ENCODE assay signal across 9 mouse cellular contexts in the genomic region with DNA sequence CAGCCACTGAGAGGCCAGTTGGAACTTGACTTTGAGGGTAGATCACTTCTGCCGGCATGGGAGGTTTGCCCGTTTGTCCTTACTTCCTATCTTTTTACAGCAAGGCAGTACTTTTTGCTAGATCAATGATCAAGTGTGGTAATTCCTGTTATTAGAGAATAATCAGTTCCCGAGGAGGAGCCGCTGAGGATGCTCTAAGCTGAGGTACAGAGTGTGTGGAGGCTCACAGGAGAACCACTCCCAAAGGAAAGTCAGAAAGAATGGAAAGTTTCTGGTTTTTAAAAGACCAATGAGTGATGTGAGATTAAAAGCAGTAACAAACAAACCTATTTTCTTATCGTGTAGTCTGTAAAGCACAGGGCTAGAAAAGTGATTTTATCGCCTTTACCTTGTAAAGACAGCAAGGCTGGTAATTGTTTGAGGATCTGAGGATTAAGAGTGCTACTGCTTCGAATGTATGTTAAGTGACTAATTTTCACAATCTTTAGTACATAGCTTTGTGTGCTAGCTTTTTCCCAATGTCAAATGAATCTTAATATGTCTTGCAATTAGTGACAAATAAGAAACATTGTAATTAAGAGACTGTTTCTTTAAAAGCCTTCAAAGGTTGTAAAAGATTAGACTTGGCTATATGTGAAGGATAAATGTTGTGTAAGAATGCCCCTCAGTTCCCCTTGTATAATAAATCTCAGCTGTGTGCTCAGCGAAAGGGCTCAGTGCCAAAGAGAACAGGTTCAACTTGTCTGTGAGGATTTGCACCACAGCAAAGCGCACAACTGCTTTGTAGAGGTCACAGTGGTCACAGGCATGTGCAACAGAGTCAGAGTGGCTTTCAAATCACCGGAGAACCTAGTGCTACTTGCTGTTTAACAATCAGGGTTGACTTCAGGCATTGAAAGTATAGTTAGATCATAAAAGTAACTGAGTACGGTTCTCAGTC.
DNase-seq lines count a peak whose midpoint lies in the region; ATAC-seq and TF ChIP-seq lines count a peak whose summit lies in the region.
"Had no signal": no experiment of that assay in that cellular context is flagged by ENCODE, and none has a peak within 500 bp of the region (broad histone marks: within the 10 kb centered on the region; RNA-seq: fewer than 3 reads in every experiment).

No protein-coding gene starts in this region.

- H3K4me3 ChIP-seq in G1E (ENCODE audit: low read depth, low read length): no peak overlapping the region; the same call in 1 of the 2 replicates
- H3K4me3 ChIP-seq in intestine, embryonic 16.5 days (ENCODE audit: low read length): no peak overlapping the region
- H3K4me3 ChIP-seq in lung, embryonic 16.5 days (ENCODE audit: low read length): no peak overlapping the region
- H3K4me3 ChIP-seq in midbrain, embryonic 14.5 days (replicated peaks; ENCODE audit: low read depth, low read length): no peak overlapping the region
- H3K4me3 ChIP-seq in forebrain, embryonic 16.5 days (replicated peaks; ENCODE audit: low read length): no peak overlapping the region

- peak; percentile 32 for DNase-seq in G1E (ENCODE audit: low spot score)
- peak; percentile 26 for DNase-seq in brain, embryonic 14.5 days (ENCODE audit: low read depth)
- DNase-seq in midbrain, embryonic 14.5 days: no peak

- H3K4me1 ChIP-seq in G1E (ENCODE audit: insufficient read depth, low read depth, low read length): peaks cover 82% of the 10 kb centered on the region
- no peaks in the 10 kb centered on the region for H3K4me1 ChIP-seq in intestine, embryonic 16.5 days (ENCODE audit: control insufficient read depth, insufficient read depth, low read length)
- peaks cover 8% of the 10 kb centered on the region for H3K4me1 ChIP-seq in lung, embryonic 16.5 days (replicated peaks; ENCODE audit: control insufficient read depth, insufficient read depth, low read length)
- H3K4me1 ChIP-seq in midbrain, embryonic 14.5 days (ENCODE audit: control insufficient read depth, insufficient read depth, low read length): no peaks in the 10 kb centered on the region
- H3K4me1 ChIP-seq in forebrain, embryonic 16.5 days (replicated peaks; ENCODE audit: control insufficient read depth, insufficient read depth, low read length): no peaks in the 10 kb centered on the region

- no peaks in the 10 kb centered on the region for H3K27me3 ChIP-seq in G1E (ENCODE audit: insufficient read depth, low read length)
- no peaks in the 10 kb centered on the region for H3K27me3 ChIP-seq in intestine, embryonic 16.5 days (replicated peaks; ENCODE audit: control insufficient read depth, insufficient read depth, low read length)
- no peaks in the 10 kb centered on the region for H3K27me3 ChIP-seq in lung, embryonic 16.5 days (ENCODE audit: control insufficient read depth, insufficient read depth, low read depth, low read length)
- no peaks in the 10 kb centered on the region for H3K27me3 ChIP-seq in midbrain, embryonic 14.5 days (ENCODE audit: control insufficient read depth, insufficient read depth, low read length)
- no peaks in the 10 kb centered on the region for H3K27me3 ChIP-seq in forebrain, embryonic 16.5 days (replicated peaks; ENCODE audit: control insufficient read depth, insufficient read depth, low read length)
- H3K27me3 ChIP-seq: Patski had no signal

- peaks cover 5% of the 10 kb centered on the region for H3K36me3 ChIP-seq in G1E (replicated peaks)
- no peaks in the 10 kb centered on the region for H3K36me3 ChIP-seq in intestine, embryonic 16.5 days (ENCODE audit: control insufficient read depth, insufficient read depth, low read length)
- H3K36me3 ChIP-seq in lung, embryonic 16.5 days (ENCODE audit: control insufficient read depth, insufficient read depth, low read length): no peaks in the 10 kb centered on the region
- H3K36me3 ChIP-seq in midbrain, embryonic 14.5 days (ENCODE audit: control insufficient read depth, insufficient read depth, low read length): no peaks in the 10 kb centered on the region
- no peaks in the 10 kb centered on the region for H3K36me3 ChIP-seq in forebrain, embryonic 16.5 days (ENCODE audit: control insufficient read depth, insufficient read depth)

- 55% methylated on average over 11 of the region's 11 CpGs for WGBS in intestine, embryonic 16.5 days
- WGBS in lung, embryonic 16.5 days: 49% methylated on average over 11 of the region's 11 CpGs
- WGBS in midbrain, embryonic 14.5 days: 86% methylated on average over 11 of the region's 11 CpGs
- WGBS in forebrain, embryonic 16.5 days: 72% methylated on average over 11 of the region's 11 CpGs

- TF ChIP-seq CTCF in G1E (IDR thresholded peaks at IDR 0.05; ENCODE audit: low read depth, low read length): no peak
- TF ChIP-seq CTCF in brain, embryonic 14.5 days (IDR thresholded peaks at IDR 0.05; ENCODE audit: borderline replicate concordance, extremely low read depth, insufficient read depth, insufficient read length): no peak

- ATAC-seq in G1E (ENCODE audit: extremely low read depth, insufficient number of reproducible peaks, low FRiP score, poor library complexity, severe bottlenecking): no peak; the same call in 1 of the 2 replicates
- peak; percentile 91 for ATAC-seq in intestine, embryonic 16.5 days
- peak; percentile 90 for ATAC-seq in lung, embryonic 16.5 days (ENCODE audit: low read depth)
- ATAC-seq in megakaryocyte-erythroid progenitor cell, adult 5-6 weeks (replicated peaks; ENCODE audit: low FRiP score, low TSS enrichment, poor library complexity, severe bottlenecking): no peak
- no peak for ATAC-seq in midbrain, embryonic 14.5 days (ENCODE audit: low FRiP score, low TSS enrichment)
- ATAC-seq in forebrain, embryonic 16.5 days: no peak
- no peak for ATAC-seq in erythroblast, adult 5-6 weeks (replicated peaks; ENCODE audit: low FRiP score, poor library complexity, severe bottlenecking)
- ATAC-seq: Patski had no signal

- TF ChIP-seq POLR2A in brain, embryonic 14.5 days (IDR thresholded peaks at IDR 0.05; ENCODE audit: borderline replicate concordance, extremely low read depth, insufficient read depth, insufficient read length, poor library complexity, severe bottlenecking): no peak

- no peak overlapping the region for H3K27ac ChIP-seq in intestine, embryonic 16.5 days (ENCODE audit: low read length)
- peak overlapping the region; percentile 63 for H3K27ac ChIP-seq in lung, embryonic 16.5 days (ENCODE audit: low read length)
- no peak overlapping the region for H3K27ac ChIP-seq in midbrain, embryonic 14.5 days (replicated peaks; ENCODE audit: low read depth, low read length)
- no peak overlapping the region for H3K27ac ChIP-seq in forebrain, embryonic 16.5 days (ENCODE audit: low read length)

- H3K4me2 ChIP-seq in intestine, embryonic 16.5 days (ENCODE audit: low read depth, low read length): no peak overlapping the region; the same call in 1 of the 2 replicates
- H3K4me2 ChIP-seq in lung, embryonic 16.5 days (ENCODE audit: low read depth, low read length): no peak overlapping the region
- no peak overlapping the region for H3K4me2 ChIP-seq in midbrain, embryonic 14.5 days (ENCODE audit: low read length)
- H3K4me2 ChIP-seq in forebrain, embryonic 16.5 days (ENCODE audit: low read length): no peak overlapping the region

- H3K9ac ChIP-seq in intestine, embryonic 16.5 days (ENCODE audit: low read depth, low read length): no peak overlapping the region
- no peak overlapping the region for H3K9ac ChIP-seq in lung, embryonic 16.5 days (ENCODE audit: low read length)
- H3K9ac ChIP-seq in midbrain, embryonic 14.5 days (replicated peaks; ENCODE audit: low read length): no peak overlapping the region
- H3K9ac ChIP-seq in forebrain, embryonic 16.5 days (replicated peaks; ENCODE audit: low read depth, low read length): no peak overlapping the region

- no peaks in the 10 kb centered on the region for H3K9me3 ChIP-seq in G1E (replicated peaks)
- no peaks in the 10 kb centered on the region for H3K9me3 ChIP-seq in intestine, embryonic 16.5 days (ENCODE audit: control insufficient read depth, low read length)
- H3K9me3 ChIP-seq in lung, embryonic 16.5 days (ENCODE audit: control insufficient read depth, low read length): no peaks in the 10 kb centered on the region
- H3K9me3 ChIP-seq in midbrain, embryonic 14.5 days (ENCODE audit: control insufficient read depth, low read length): no peaks in the 10 kb centered on the region
- H3K9me3 ChIP-seq in forebrain, embryonic 16.5 days (ENCODE audit: control insufficient read depth, low read length): no peaks in the 10 kb centered on the region

Comparison
In these comparisons a context has a peak if more than half of its experiments do, and no peak if none do; other contexts are left out.
1. ATAC-seq: peak in intestine, embryonic 16.5 days (single experiment) and lung, embryonic 16.5 days (single experiment); none in G1E (single experiment), megakaryocyte-erythroid progenitor cell, adult 5-6 weeks (single experiment), midbrain, embryonic 14.5 days (single experiment), forebrain, embryonic 16.5 days (single experiment) and erythroblast, adult 5-6 weeks (single experiment).